Mouse (Mus musculus) thymus, postnatal 36 days (tissue): ENCODE measurements around the gene Sh3rf3.
A peak's percentile ranks its signal among the peaks of the same experiment; 100 is the strongest.

Experiments used
- DNase-seq, 2 experiments: peaks; one replicate each; pipeline ENCODE4 v3.0.0; 2022; ENCODE audit warnings: mixed read lengths in 2 of 2

Sh3rf3 gene

GRCm38 (mm10) chr10:58813081-58813800 is at the start of gene Sh3rf3:
TSS of gene Sh3rf3 (plus strand) at chr10:58813359.
- peak in 1 of 2 experiments; percentile 9 for DNase-seq

DNA sequence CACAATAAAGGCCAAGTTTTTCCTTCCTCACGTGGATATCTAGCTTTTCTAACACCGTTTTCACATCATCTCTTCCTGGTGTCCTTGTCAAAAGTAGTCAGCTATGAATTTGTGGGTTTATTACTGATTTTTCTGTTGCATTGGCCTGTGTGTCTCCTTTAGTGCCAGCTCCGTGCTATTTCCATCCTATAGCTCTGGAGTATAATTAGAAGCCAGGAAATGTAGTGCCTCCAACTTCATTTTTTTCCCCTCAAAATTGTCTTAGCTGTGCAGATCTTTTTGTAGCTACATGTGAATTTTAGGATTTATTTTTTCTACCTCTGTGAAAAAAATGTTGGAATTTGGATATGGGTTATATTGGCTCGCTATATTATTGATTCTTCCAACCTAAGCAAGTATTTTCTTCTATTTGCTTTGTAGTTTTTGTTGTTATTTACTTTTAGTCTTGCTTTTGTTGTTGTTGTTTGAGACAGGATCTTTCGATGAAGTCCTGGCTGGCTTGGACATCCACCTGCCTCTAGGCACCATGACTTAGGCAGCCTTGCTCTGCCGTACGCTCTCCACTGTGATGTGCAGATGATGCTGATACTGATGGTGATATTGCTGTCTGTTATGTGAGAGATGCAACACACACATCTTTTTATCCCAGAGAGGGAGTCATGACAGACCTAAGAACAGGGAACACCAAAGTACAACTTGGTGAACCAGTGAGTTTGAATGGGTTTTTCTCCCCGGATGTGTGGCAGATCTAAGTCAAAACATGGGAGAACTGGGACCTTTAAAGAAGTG is 24.5 kb upstream of the Sh3rf3 start:
- no peak for DNase-seq

DNA sequence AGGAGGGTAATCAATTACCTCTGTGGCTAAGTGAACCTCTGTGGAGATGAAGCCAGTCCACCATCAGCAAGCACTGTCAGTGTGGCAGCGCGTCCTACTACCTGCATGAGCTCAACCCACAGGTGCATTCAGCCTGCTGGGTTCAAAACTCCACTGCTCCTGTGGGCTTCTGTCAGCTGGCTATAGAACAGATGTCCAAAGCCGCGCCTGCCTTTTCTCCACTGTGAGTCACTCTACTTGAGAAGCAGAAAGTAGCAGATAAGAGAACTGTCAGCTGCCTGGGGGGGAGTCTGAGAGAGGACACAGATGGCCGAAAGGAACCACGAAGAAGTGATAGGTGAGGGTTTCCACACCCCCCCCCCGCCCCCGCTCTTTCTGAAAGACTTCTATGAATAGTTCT is 15.6 kb upstream of the Sh3rf3 start:
- no peak for DNase-seq

DNA sequence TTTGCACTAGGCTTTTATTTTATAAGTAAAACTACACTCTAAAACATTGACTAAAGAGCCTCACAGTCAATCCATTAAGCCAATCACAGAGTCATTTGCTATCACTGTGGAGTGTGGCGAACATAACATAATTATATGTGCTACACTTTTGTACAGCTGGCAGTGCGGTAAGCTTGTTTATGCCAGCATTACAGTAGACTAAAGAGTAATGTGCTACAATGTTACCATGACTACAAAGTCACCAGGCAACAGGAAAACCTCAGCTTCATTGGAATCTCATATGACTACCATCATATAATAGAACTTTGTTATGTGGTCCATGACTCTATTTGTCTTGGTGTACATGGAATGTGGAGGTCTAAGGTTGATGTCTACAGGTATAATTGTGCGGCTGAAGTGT is 15.0 kb upstream of the Sh3rf3 start:
- no peak for DNase-seq

DNA sequence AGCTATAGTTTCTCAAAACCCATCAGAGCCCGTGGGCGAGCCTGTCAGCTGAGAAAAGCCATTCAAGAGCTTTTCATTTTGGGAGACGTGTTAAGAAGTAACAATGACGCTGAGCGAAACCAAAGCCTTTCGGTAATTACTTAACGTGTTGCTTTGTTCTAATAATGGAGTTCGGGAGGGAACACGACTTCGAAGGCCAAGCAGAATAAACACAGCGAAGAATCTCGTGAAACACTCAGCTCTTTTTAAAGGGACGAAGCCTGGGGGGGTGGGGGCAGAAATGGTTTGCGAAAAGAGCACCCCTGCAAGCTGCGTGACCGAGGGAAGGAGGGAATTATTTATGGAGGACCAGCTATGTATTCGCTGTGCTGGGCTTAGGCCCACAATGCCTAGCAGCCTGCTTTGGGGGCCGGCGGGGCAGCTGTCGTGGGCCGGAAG is 12.1 kb upstream of the Sh3rf3 start:
- no peak for DNase-seq

GRCm38 (mm10) chr10:58802391-58802790 is 10.8 kb upstream of the Sh3rf3 start:
- no peak for DNase-seq

GRCm38 (mm10) chr10:58807956-58808355 is 5.2 kb upstream of the Sh3rf3 start:
- no peak for DNase-seq

GRCm38 (mm10) chr10:58810181-58810580 is 3.0 kb upstream of the Sh3rf3 start:
- DNase-seq, result no peak

GRCm38 (mm10) chr10:58812210-58813080 is 714 bp upstream of the Sh3rf3 start:
- peak; percentile 35 to 45 for DNase-seq

GRCm38 (mm10) chr10:58813801-58814191 is 637 bp downstream of the Sh3rf3 start:
- DNase-seq, result no peak

DNA sequence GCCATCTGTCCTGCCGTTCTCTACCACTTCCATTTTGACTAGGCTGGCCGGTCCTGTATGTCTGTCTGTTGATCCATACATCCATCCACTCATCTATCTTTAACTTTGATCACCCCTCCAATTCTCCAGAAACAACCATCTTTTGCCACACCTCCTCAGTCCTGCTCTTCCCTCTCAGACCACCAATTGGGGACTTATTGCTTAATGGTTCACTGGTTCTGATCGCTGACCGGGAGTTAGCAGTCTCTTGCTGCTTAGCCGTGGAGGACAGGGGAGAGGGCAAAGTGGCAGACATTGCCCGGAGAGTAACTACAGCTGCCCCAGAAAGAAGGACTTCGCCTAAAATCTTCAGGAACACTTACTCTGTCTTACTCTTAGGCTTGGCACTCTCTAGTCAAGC is 1.3 kb downstream of the Sh3rf3 start:
- DNase-seq, result no peak

- DNase-seq, result no peak
Measured at GRCm38 (mm10) chr10:58824016-58824568, 10.9 kb downstream of the Sh3rf3 start.

DNA sequence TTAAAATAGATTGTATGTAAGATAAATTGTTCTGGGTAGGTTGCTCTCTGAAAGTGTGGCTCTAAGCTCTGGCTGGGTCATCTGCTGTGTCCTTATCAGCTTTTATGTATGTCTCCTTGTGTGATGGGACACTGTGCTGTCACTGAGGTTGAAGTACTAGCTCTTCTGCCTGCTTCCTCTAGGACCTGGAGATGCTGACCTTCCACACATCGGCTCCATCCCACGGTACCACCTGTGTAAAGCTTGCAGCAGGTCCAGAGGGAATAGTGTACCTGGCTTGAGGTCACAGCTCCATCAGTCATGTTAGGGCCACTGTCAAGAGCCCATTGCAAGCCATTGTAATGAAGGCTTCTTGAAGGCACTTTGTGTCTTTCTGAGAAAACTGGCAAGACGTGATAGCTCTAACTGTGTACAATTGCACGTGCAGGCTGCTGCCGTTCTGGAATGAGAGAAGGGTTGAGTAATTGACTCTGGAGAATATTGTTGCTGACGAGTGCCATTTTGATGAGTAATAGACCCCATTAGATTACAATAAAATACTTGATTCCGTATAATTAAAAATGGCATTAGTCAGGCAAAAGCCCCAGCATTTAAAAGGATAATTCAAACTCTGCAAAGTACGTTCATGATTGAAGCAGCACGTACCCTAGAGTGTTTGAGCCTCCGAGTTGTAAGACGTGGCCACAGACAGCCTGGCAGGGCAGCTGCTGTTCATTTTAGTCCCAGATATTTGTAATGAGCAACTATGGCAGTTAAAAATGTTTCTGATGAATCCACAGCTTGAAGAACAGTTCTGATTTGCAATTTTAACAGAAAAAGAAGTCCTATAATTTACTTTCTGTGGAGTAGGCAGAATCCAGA is 16.3 kb downstream of the Sh3rf3 start:
- DNase-seq, result no peak

- DNase-seq, result no peak
Measured at GRCm38 (mm10) chr10:58833146-58833545, 20.0 kb downstream of the Sh3rf3 start.

GRCm38 (mm10) chr10:58833741-58834178 is 20.6 kb downstream of the Sh3rf3 start:
- no peak for DNase-seq

DNA sequence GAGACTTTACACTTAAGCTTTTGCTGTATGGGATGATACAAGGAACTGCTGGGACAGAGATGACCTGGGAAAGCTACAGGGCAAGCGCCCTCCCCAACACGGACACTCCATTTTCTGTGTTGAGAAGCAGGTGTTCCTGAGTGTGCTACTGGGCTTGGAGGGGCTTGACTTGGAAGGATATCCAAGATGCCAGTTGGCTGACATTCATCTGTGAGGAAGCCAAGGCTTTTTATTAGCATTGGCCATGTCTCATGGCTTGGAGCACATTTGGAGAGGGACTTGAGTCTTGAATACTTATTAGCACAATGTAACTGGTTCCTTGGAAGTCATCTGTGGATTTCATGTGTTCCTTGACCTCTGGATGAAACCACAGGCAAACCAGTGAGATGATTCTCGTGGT is 23.2 kb downstream of the Sh3rf3 start:
- DNase-seq, result no peak

DNA sequence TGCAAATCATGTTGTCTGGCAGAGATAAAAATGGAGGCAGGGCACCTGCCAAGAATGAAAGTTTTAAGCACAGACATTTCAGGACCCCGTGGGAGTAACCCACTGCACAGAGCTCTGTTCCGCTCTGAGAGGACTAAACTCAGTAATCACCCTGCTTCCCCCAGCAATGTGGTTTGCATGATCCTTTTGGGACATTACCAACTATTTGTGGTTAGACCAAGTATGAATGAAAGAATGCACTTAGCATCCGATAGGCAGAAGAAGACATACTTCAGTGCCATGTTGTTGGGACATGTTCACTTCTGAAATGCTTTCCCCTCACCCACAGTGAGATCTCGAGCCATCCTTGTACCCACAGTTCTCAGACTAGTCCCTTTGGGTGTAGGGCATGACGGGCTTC is 24.3 kb downstream of the Sh3rf3 start:
- no peak for DNase-seq

- DNase-seq, result no peak
Measured at GRCm38 (mm10) chr10:58841945-58842344, 28.8 kb downstream of the Sh3rf3 start.

- DNase-seq, result no peak
Measured at GRCm38 (mm10) chr10:58843100-58843499, 29.9 kb downstream of the Sh3rf3 start.

DNA sequence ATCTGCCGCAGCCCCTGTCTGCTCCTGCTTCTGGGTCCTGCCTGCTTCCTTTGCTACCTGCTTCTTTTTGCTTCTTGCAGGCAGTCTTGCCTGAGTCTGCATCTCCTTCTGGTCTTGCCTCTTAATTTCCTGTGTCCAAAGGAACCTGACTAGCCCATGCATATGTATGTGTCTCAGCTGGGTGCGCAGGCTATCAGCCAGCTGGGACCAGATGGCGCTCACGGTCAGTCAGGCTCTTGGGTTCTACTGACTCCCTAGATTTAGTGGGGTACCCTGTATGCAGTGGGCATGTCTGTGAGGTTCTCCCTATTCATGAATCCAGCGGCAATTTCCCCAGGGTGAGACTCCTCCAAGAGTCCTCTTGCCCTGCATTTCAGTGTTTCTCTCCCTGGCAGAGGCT is 35.0 kb downstream of the Sh3rf3 start:
- DNase-seq, result no peak

DNA sequence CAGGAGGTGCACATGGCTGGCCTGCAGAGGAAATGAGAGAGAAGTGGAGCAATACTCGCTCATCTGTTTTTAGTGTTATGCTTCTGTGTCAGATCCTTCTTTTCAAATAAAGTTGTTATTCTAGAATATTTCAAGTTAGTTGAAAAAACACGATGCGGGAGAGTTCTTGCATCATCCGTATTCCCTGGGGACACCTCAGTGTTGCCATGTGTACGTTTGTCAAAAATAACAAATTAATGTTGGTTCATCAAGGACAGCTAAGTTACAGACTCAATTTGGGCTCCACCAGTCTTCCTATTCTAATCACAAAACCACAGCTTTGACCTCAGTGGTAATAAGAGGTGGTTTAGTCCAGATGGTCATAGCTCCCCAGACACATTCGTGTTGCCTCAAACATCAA is 35.4 kb downstream of the Sh3rf3 start:
- no peak for DNase-seq
